Mouse (Mus musculus) gonadal fat pad, adult 2 months (tissue): ENCODE data around the gene Slc16a10. TPM values are rescaled to one million over a fixed set of nuclear protein-coding genes. Genes with fewer than 3 reads are reported as not detected.

Experiments used
- DNase-seq: peaks from one replicate; pipeline ENCODE4 v3.0.0-alpha.2; 2012; ENCODE audit warnings: low read depth
- polyA plus RNA-seq: library from polyadenylated mRNA; depleted of rRNA; stranded (reverse); fragments of >200 nt; gene quantifications from 2 replicates; pipeline ENCODE4 v1.2.3, GENCODE M21; 2012; rRNA removed

Gene Slc16a10
- polyA plus RNA-seq: 76.3 and 122 TPM in 2 replicates

- DNase-seq: no peak
Measured at GRCm38 (mm10) chr10:40141864-40142523, at the start of gene Slc16a10. Slc16a10 (minus strand) TSS chr10:40142258.

GRCm38 (mm10) chr10:40191338-40191979 lies 49.4 kb upstream of the Slc16a10 start:
- no peak for DNase-seq

- no peak for DNase-seq
Measured at GRCm38 (mm10) chr10:40190871-40191270, 48.8 kb upstream of the Slc16a10 start.

GRCm38 (mm10) chr10:40189689-40190088 lies 47.6 kb upstream of the Slc16a10 start:
- DNase-seq: no peak

- no peak for DNase-seq
Measured at GRCm38 (mm10) chr10:40188831-40189230, 46.8 kb upstream of the Slc16a10 start.

- no peak for DNase-seq
Measured at GRCm38 (mm10) chr10:40185956-40186355, 43.9 kb upstream of the Slc16a10 start.

- DNase-seq: no peak
Measured at GRCm38 (mm10) chr10:40180011-40180410, 38.0 kb upstream of the Slc16a10 start.

- DNase-seq: no peak
Measured at GRCm38 (mm10) chr10:40179142-40179541, 37.1 kb upstream of the Slc16a10 start.

- peak; percentile 14 for DNase-seq
Measured at GRCm38 (mm10) chr10:40177323-40177962, 35.4 kb upstream of the Slc16a10 start.

GRCm38 (mm10) chr10:40172136-40172535 lies 30.1 kb upstream of the Slc16a10 start:
- DNase-seq: no peak

GRCm38 (mm10) chr10:40171211-40171610 lies 29.2 kb upstream of the Slc16a10 start:
- DNase-seq: no peak

GRCm38 (mm10) chr10:40170141-40170558 lies 28.1 kb upstream of the Slc16a10 start:
- no peak for DNase-seq

GRCm38 (mm10) chr10:40169566-40169965 lies 27.5 kb upstream of the Slc16a10 start:
- no peak for DNase-seq

GRCm38 (mm10) chr10:40169088-40169487 lies 27.0 kb upstream of the Slc16a10 start:
- DNase-seq: no peak

- DNase-seq: no peak
Measured at GRCm38 (mm10) chr10:40164421-40165386, 22.6 kb upstream of the Slc16a10 start.

- DNase-seq: no peak
Measured at GRCm38 (mm10) chr10:40163914-40164313, 21.9 kb upstream of the Slc16a10 start.

- no peak for DNase-seq
Measured at GRCm38 (mm10) chr10:40163338-40163737, 21.3 kb upstream of the Slc16a10 start.

- DNase-seq: no peak
Measured at GRCm38 (mm10) chr10:40161701-40162255, 19.7 kb upstream of the Slc16a10 start.

GRCm38 (mm10) chr10:40161236-40161635 lies 19.2 kb upstream of the Slc16a10 start:
- DNase-seq: no peak

- DNase-seq: no peak
Measured at GRCm38 (mm10) chr10:40152550-40152857, 10.4 kb upstream of the Slc16a10 start.

GRCm38 (mm10) chr10:40151852-40152549 lies 9.9 kb upstream of the Slc16a10 start:
- DNase-seq: no peak
